Mouse (Mus musculus) lung, adult 18-20 months (tissue): Measurements from ENCODE around the gene Trip6.
A peak's percentile ranks its signal among the peaks of the same experiment; 100 is the strongest.

Experiments
- DNase-seq, 2 experiments: peaks; one replicate each; pipeline ENCODE4 v3.0.0; 2022; ENCODE audit warnings: mixed read lengths in 2 of 2

Trip6 gene

GRCm38 (mm10) chr5:137314193-137315083 lies at the start of gene Trip6:
TSS of gene Trip6 (minus strand) at chr5:137314404.
- DNase-seq: peak; percentile 86 to 88

GRCm38 (mm10) chr5:137358382-137358781 lies 44.2 kb upstream of the Trip6 start:
- no peak for DNase-seq

GRCm38 (mm10) chr5:137354091-137354490 lies 39.9 kb upstream of the Trip6 start:
- no peak for DNase-seq

GRCm38 (mm10) chr5:137352011-137352975 lies 38.1 kb upstream of the Trip6 start:
- DNase-seq: peak; percentile 58 to 66

GRCm38 (mm10) chr5:137351394-137351793 lies 37.2 kb upstream of the Trip6 start:
- no peak for DNase-seq

GRCm38 (mm10) chr5:137351058-137351380 lies 36.8 kb upstream of the Trip6 start:
- DNase-seq: no peak

GRCm38 (mm10) chr5:137350205-137351057 lies 36.2 kb upstream of the Trip6 start:
- no peak for DNase-seq

DNA sequence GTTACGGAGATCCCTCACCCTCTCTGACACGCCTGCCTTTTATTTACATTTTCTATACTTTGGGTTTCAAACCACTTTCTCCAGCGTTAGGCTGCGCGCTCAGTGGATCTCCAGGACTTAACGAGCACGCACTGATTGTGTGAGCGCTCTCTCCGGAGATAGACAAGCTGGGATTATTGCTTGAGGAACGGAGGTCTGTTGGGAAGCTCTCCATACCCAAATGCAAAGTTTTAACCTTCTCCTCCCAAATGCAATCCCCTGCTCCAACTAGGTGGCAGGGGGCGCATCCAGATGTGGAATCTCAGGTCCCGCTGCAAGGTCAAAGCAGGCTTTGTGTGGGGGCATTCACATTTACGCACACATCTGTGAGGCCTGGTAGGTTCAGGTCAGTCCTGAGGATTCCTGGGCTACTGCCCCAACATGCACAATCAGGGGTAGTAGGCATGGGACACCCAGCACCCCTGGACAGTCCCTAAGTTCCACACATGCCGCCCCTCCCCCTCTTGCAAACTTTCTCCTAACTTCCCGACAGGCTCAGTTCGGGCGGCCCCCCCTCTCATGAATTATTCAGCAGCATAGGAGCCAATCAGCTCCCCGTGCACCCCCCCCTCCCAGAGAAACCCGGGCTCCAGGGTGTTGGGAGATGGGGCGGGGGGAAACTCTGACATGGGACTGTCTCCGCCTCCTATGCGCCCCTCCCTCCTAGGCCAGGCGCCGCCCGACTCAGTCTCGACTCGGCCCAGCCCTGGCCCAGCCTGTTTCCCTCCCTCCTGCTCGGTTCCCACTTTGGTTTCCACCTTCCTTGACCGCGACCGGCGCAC lies 35.4 kb upstream of the Trip6 start, which contains the start of gene Ephb4:
Ephb4 (plus strand) TSS at position 726 of the 821 bp plus-strand sequence.
- peak; percentile 94 to 96 for DNase-seq

- peak; percentile 83 to 88 for DNase-seq
These were observed 34.5 kb upstream of the Trip6 start for GRCm38 (mm10) chr5:137348482-137349383.

DNA sequence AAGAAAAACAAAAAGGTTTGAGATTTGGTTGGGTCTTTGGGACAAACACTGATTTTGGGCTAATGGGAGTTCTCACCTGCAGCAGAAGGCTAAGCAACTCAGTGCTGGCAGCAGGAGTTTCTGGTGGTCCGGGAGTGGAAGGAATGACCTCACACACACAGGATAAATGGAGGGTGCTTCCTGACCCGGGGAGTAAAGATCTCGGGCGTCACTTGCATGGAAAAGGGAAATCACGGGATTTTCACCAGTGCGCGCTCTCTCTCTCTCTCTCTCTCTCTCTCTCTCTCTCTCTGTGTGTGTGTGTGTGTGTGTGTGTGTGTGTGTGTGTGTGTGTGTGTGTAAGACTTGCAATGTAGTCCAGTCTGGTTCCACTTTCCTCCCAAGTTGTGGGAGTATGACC lies 33.7 kb upstream of the Trip6 start:
- peak in 1 of 2 experiments; percentile 29 for DNase-seq

DNA sequence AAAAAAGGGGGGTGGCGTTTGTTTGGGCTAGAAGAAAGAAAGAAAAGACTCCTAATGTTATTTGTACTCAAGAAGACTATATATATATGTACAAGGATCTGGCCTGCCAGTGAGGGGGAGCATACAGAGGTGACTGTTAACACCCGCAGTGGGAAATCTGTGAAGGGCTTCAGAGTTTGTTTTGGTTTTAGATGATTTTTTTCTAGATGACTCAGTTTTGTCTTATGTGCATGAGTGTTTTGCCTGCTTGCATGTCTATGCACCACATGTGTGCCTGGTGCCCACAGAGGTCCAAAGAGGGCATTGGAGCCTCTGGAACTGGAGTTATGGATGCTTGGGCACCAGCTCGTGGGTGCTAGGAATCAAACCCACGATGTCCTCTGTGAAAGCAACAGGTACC lies 32.8 kb upstream of the Trip6 start:
- no peak for DNase-seq

DNA sequence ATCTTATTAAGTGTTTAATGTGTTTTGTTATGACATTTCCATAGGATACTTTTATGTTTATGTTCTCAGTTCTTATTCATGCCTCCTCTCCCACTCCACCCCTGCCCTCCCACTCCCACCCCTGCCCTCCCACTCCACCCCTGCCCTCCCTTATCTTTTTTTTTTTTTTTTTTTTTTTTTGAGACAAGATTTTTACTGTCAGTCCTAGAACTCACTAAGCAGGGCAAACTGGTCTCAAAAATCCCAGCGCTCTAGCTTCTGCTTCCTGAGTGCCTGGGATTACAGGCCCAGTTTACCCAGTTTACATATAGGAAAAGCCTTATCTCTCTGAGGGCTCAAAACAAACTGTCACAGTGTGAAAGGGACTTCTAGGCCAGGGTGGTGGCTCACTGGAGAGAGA lies 32.2 kb upstream of the Trip6 start:
- DNase-seq: no peak

DNA sequence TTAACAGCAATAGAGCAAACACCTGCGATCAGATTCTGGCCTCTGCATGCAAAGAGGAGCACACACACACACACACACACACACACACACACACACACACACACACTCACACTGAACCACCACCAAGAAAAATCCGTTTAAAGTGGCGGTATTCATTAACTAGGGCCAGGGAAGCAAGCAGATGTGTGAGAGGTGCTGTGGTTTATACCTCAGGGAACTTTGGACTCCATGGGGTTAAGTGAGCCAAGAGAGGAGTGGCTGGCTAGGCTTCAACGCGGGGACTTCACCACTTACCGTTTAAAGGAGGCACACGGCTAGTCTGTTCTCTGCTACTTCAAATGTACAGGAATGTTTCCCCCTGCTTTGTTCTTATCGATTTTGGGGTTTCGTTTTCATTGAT lies 31.6 kb upstream of the Trip6 start:
- peak; percentile 33 to 36 for DNase-seq

DNA sequence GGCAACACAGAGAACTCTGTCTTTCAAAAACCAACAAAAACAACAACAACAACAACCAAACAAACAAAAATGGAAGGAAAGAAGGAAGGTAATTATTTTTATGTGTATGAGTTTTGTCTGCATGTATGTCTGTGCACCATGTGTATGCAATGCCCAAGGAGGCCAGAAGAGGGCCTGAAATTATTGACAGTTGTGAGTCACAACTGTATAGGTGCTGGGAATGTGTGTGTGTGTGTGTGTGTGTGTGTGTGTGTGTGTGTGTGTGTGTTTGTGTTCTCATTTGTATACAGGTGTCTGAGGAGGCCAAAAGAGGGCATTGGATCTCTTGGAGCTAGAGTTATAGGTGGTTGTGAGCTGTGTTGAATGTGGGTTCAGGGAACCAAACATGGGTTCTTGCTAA lies 29.7 kb upstream of the Trip6 start:
- no peak for DNase-seq

GRCm38 (mm10) chr5:137343412-137343811 lies 29.2 kb upstream of the Trip6 start:
- DNase-seq: no peak

- no peak for DNase-seq
These were observed 28.3 kb upstream of the Trip6 start for GRCm38 (mm10) chr5:137342407-137343012.

- DNase-seq: no peak
These were observed 26.0 kb upstream of the Trip6 start for GRCm38 (mm10) chr5:137340222-137340621.

GRCm38 (mm10) chr5:137339290-137339979 lies 25.2 kb upstream of the Trip6 start:
- peak; percentile 69 to 78 for DNase-seq

- DNase-seq: peak; percentile 60 to 71
These were observed 24.6 kb upstream of the Trip6 start for GRCm38 (mm10) chr5:137338663-137339289.
